Mouse (Mus musculus): ENCODE results near the gene Gpc3. TPM values are rescaled to one million over a fixed set of nuclear protein-coding genes. Genes with fewer than 3 reads are reported as not detected.

The Gpc3 gene
- total RNA-seq, 2 experiments from 2014 or later, result 7.1 to 7.3 TPM

- no peak overlapping the region for H3K27ac ChIP-seq
- no peak overlapping the region for H3K4me3 ChIP-seq
- DNase-seq (ENCODE audit: low spot score in 2 of 2), result no peak
- TF ChIP-seq CTCF (conservative IDR thresholded peaks at IDR 0.05), result no peak
Measured at GRCm38 (mm10) chrX:52444977-52445376, 168.8 kb downstream of the Gpc3 start.

- peak in 1 of 2 experiments; percentile 10 for DNase-seq (ENCODE audit: low spot score in 2 of 2)
- TF ChIP-seq CTCF (conservative IDR thresholded peaks at IDR 0.05), result peak; percentile 72
Measured at GRCm38 (mm10) chrX:52441798-52442197, 172.0 kb downstream of the Gpc3 start.

GRCm38 (mm10) chrX:52439421-52439820 lies 174.3 kb downstream of the Gpc3 start:
- TF ChIP-seq CTCF (conservative IDR thresholded peaks at IDR 0.05), result no peak
- H3K27ac ChIP-seq, result no peak overlapping the region
- no peak overlapping the region for H3K4me3 ChIP-seq
- DNase-seq (ENCODE audit: low spot score in 2 of 2), result no peak

More at GRCm38 (mm10) chrX:52441798-52442197, 172.0 kb downstream of the Gpc3 start:
- Histone ChIP-seq H3K27ac (no peak overlapping the region), H3K4me3 (no peak overlapping the region)

- Histone ChIP-seq H3K27ac (no peak overlapping the region), H3K4me3 (no peak overlapping the region)
- TF ChIP-seq CTCF (conservative IDR thresholded peaks at IDR 0.05), result no peak
- no peak for DNase-seq (ENCODE audit: low spot score in 2 of 2)
Measured at GRCm38 (mm10) chrX:52425605-52426004, 188.1 kb downstream of the Gpc3 start.

GRCm38 (mm10) chrX:52419850-52420249 lies 193.9 kb downstream of the Gpc3 start:
- no peak for TF ChIP-seq CTCF (conservative IDR thresholded peaks at IDR 0.05)
- Histone ChIP-seq H3K27ac (no peak overlapping the region), H3K4me3 (no peak overlapping the region)
- DNase-seq (ENCODE audit: low spot score in 2 of 2), result no peak

- Histone ChIP-seq H3K4me3 (no peak overlapping the region), H3K27ac (no peak overlapping the region)
- DNase-seq (ENCODE audit: low spot score in 2 of 2), result no peak
- TF ChIP-seq CTCF (conservative IDR thresholded peaks at IDR 0.05), result no peak
Measured at GRCm38 (mm10) chrX:52412936-52413335, 200.8 kb downstream of the Gpc3 start.

- Histone ChIP-seq H3K27ac (no peak overlapping the region), H3K4me3 (no peak overlapping the region)
- TF ChIP-seq CTCF (conservative IDR thresholded peaks at IDR 0.05), result no peak
- DNase-seq (ENCODE audit: low spot score in 2 of 2), result no peak
Measured at GRCm38 (mm10) chrX:52401188-52401587, 212.6 kb downstream of the Gpc3 start.

- no peak overlapping the region for H3K27ac ChIP-seq
- peak; percentile 74 for TF ChIP-seq CTCF (conservative IDR thresholded peaks at IDR 0.05)
- H3K4me3 ChIP-seq, result no peak overlapping the region
- no peak for DNase-seq (ENCODE audit: low spot score in 2 of 2)
Measured at GRCm38 (mm10) chrX:52375129-52375528, 238.6 kb downstream of the Gpc3 start.

- DNase-seq (ENCODE audit: low spot score in 2 of 2), result no peak
- no peak for TF ChIP-seq CTCF (conservative IDR thresholded peaks at IDR 0.05)
Measured at GRCm38 (mm10) chrX:52374209-52374608, 239.5 kb downstream of the Gpc3 start.

GRCm38 (mm10) chrX:52372436-52372835 lies 241.3 kb downstream of the Gpc3 start:
- Histone ChIP-seq H3K27ac (no peak overlapping the region), H3K4me3 (no peak overlapping the region)
- no peak for DNase-seq (ENCODE audit: low spot score in 2 of 2)
- no peak for TF ChIP-seq CTCF (conservative IDR thresholded peaks at IDR 0.05)

More at GRCm38 (mm10) chrX:52374209-52374608, 239.5 kb downstream of the Gpc3 start:
- Histone ChIP-seq H3K4me3 (no peak overlapping the region), H3K27ac (no peak overlapping the region)

GRCm38 (mm10) chrX:52369938-52370758 lies 243.6 kb downstream of the Gpc3 start:
- peak overlapping the region; percentile 48 for H3K27ac ChIP-seq
- peak; percentile 84 for TF ChIP-seq CTCF (conservative IDR thresholded peaks at IDR 0.05)
- H3K4me3 ChIP-seq, result peak overlapping the region; percentile 46
- no peak for DNase-seq (ENCODE audit: low spot score in 2 of 2)

GRCm38 (mm10) chrX:52369304-52369937 lies 244.3 kb downstream of the Gpc3 start:
- Histone ChIP-seq H3K27ac (no peak overlapping the region), H3K4me3 (no peak overlapping the region)
- TF ChIP-seq CTCF (conservative IDR thresholded peaks at IDR 0.05), result no peak
- DNase-seq (ENCODE audit: low spot score in 2 of 2), result no peak

- Histone ChIP-seq H3K4me3 (no peak overlapping the region), H3K27ac (no peak overlapping the region)
- DNase-seq (ENCODE audit: low spot score in 2 of 2), result no peak
- TF ChIP-seq CTCF (conservative IDR thresholded peaks at IDR 0.05), result no peak
Measured at GRCm38 (mm10) chrX:52366826-52367225, 246.9 kb downstream of the Gpc3 start.

Measured in layer of hippocampus, adult 2 months (tissue).